9 mouse cellular contexts compared by ENCODE assay signal in genomic region chr1:63445656-63446046, GRCm38 (mm10). TPM values are rescaled to one million over a fixed set of nuclear protein-coding genes. Genes with fewer than 3 reads are reported as not detected.
DNase-seq lines count a peak whose midpoint lies in the region; ATAC-seq and TF ChIP-seq lines count a peak whose summit lies in the region.
"Had no signal": no experiment of that assay in that cellular context is flagged by ENCODE, and none has a peak within 500 bp of the region (broad histone marks: within the 10 kb centered on the region; RNA-seq: fewer than 3 reads in every experiment).

TSS of gene Adam23 (plus strand) at chr1:63445891.

- H3K4me3 ChIP-seq in intestine, embryonic 15.5 days (replicated peaks) = peak within 1 kb of the TSS; percentile 53
- H3K4me3 ChIP-seq in limb, embryonic 15.5 days = peak within 1 kb of the TSS; percentile 63
- peak within 1 kb of the TSS; percentile 64 for H3K4me3 ChIP-seq in olfactory bulb, adult 2 months (ENCODE audit: insufficient read depth, low read depth, low read length)

- no peaks in the 10 kb centered on the region; the same call in 1 of the 2 replicates for H3K4me1 ChIP-seq in intestine, embryonic 15.5 days (replicated peaks)
- peaks cover 10% of the 10 kb centered on the region for H3K4me1 ChIP-seq in limb, embryonic 15.5 days
- 0 out of 2 replicates have a peak, but pooled peaks cover 6% of the 10 kb centered on the region for H3K4me1 ChIP-seq in olfactory bulb, adult 2 months (ENCODE audit: control insufficient read depth, insufficient read depth, low read length)

- H3K27ac ChIP-seq in intestine, embryonic 15.5 days = no peak within 1 kb of the TSS
- no peak within 1 kb of the TSS for H3K27ac ChIP-seq in limb, embryonic 15.5 days
- H3K27ac ChIP-seq in olfactory bulb, adult 2 months (ENCODE audit: insufficient read depth, low read depth, low read length) = peak within 1 kb of the TSS; percentile 20; the same call in 1 of the 2 replicates

- peak; percentile 40 for DNase-seq in kidney, postnatal 10 days
- no peak for DNase-seq in kidney, adult 8-10 months
- peak; percentile 90 for DNase-seq in cerebellum, adult 9-10 months
- peak; percentile 66 to 88 for DNase-seq in frontal cortex, adult 2 months (ENCODE audit: extremely low spot score in 1 of 2, low spot score in 1 of 2)

- peak within 1 kb of the TSS; percentile 92 for H3K4me2 ChIP-seq in intestine, embryonic 15.5 days (replicated peaks)
- peak within 1 kb of the TSS; percentile 99 for H3K4me2 ChIP-seq in limb, embryonic 15.5 days

- no peaks in the 10 kb centered on the region for H3K9me3 ChIP-seq in intestine, embryonic 15.5 days
- H3K9me3 ChIP-seq in limb, embryonic 15.5 days = no peaks in the 10 kb centered on the region
- H3K9me3 ChIP-seq: G1E had no signal

- 0 out of 2 replicates have a peak, but pooled peaks have one; percentile 28 for TF ChIP-seq POLR2A in olfactory bulb, adult 2 months (IDR thresholded peaks at IDR 0.05; ENCODE audit: insufficient read depth, low read depth, low read length)

- H3K27me3 ChIP-seq in intestine, embryonic 15.5 days (replicated peaks) = peaks cover 15% of the 10 kb centered on the region
- peaks cover 18% of the 10 kb centered on the region for H3K27me3 ChIP-seq in limb, embryonic 15.5 days

- under 1% methylated on average over 40 of the region's 41 CpGs for WGBS in intestine, embryonic 15.5 days
- WGBS in limb, embryonic 15.5 days = 0% methylated on average over 41 of the region's 41 CpGs
- under 1% methylated on average over 40 of the region's 41 CpGs for WGBS in olfactory bulb, adult 2 months

- H3K36me3 ChIP-seq in intestine, embryonic 15.5 days = no peaks in the 10 kb centered on the region
- no peaks in the 10 kb centered on the region for H3K36me3 ChIP-seq in limb, embryonic 15.5 days
- H3K36me3 ChIP-seq: G1E had no signal

- peak within 1 kb of the TSS; percentile 38 for H3K9ac ChIP-seq in intestine, embryonic 15.5 days
- H3K9ac ChIP-seq in limb, embryonic 15.5 days = peak within 1 kb of the TSS; percentile 50

- ATAC-seq in intestine, embryonic 15.5 days = peak; percentile 76
- ATAC-seq in limb, embryonic 15.5 days (ENCODE audit: insufficient number of reproducible peaks, low FRiP score, low TSS enrichment, low read depth) = no peak
- ATAC-seq in monocyte, adult 5-6 weeks (replicated peaks; ENCODE audit: insufficient number of reproducible peaks, low FRiP score, low TSS enrichment, poor library complexity, severe bottlenecking) = no peak

- no peak for TF ChIP-seq CTCF in olfactory bulb, adult 2 months (IDR thresholded peaks at IDR 0.05; ENCODE audit: insufficient read depth, low read depth, low read length)

RNA-seq across cellular contexts. Expression of gene Adam23, which starts in this region (rescaled TPM):
- 60.3 and 73.1 TPM in 2 replicates for polyA plus RNA-seq in frontal cortex, adult 2 months (2012; rRNA removed)
- 1.5 and 2.1 TPM in 2 replicates for polyA plus RNA-seq in intestine, embryonic 15.5 days (2015; fragmentation: Nextera tagmentation; extraction: Ambion mirVana)
- 1.5 and 2.5 TPM in 2 replicates for polyA plus RNA-seq in limb, embryonic 15.5 days (2015; fragmentation: Nextera tagmentation; extraction: Ambion mirVana)
- 224 TPM in 1 of 2 replicates, not detected in the other for polyA plus RNA-seq in olfactory bulb, adult 2 months (2012; ENCODE audit: insufficient read depth, insufficient read length, low replicate concordance, missing spikeins)
- total RNA-seq in monocyte, adult 5-6 weeks (2017) = 0.19 to 0.53 TPM in 2 of 3 replicates, not detected in the other
- polyA plus RNA-seq: G1E had no signal

Comparison
In these comparisons a context has a peak if more than half of its experiments do, and no peak if none do; other contexts are left out.
1. RNA of gene Adam23 (polyA plus RNA-seq): 224 TPM in olfactory bulb, adult 2 months and 60.3 to 73.1 TPM in frontal cortex, adult 2 months; 1.5 to 2.5 TPM in limb, embryonic 15.5 days and 1.5 to 2.1 TPM in intestine, embryonic 15.5 days; every median in the first group is over 10 times any median in the second.
2. DNase-seq: peak in kidney, postnatal 10 days (single experiment), cerebellum, adult 9-10 months (single experiment) and frontal cortex, adult 2 months (2 of 2); none in kidney, adult 8-10 months (0 of 2).
3. Peak in every context shown above with its lines, with median percentiles within 50 percentile points of each other: H3K4me3 ChIP-seq.